Comparison of ENCODE assay signal across 15 mouse cellular contexts in the genomic region with DNA sequence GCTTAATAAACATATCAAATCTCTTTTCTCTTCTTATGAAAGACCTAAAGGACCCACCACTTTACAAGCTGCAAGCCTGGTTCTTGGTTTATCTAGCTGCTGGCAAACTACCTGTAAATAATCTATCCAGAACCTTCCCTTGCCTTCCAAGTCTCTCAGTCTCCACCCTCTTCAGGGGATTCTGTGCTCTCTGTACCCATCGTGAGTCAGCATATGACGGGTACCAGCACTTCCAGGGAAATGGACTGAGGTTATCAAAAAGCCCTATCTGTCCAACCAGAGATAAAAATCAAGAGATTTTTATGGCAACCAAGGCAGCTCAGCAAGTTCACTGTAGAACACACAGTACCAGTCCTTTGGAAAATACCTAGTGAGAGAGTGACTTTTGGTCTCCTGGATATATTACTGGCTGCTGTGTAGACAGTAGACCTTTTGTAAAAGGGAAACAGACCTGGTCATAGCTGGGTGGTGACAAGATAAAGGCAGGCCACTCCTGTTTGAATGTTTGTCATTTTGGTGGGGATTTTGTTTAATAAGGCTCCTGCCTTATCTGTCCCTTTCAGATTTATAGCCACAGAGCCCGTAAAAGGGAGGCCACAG.
"Had no signal": no experiment of that assay in that cellular context is flagged by ENCODE, and none has a peak within 500 bp of the region (broad histone marks: within the 10 kb centered on the region; RNA-seq: fewer than 3 reads in every experiment).

No protein-coding gene starts in this region.

- H3K4me1 ChIP-seq: neural tube, embryonic 13.5 days; stomach, embryonic 15.5 days had no signal

- H3K9me3 ChIP-seq: limb, embryonic 12.5 days; midbrain, embryonic 10.5 days; neural tube, embryonic 13.5 days; stomach, embryonic 15.5 days had no signal

- H3K27ac ChIP-seq: kidney, postnatal 0 days; limb, embryonic 12.5 days; liver, embryonic 14.5 days; midbrain, embryonic 10.5 days; neural tube, embryonic 13.5 days; stomach, embryonic 15.5 days had no signal

- H3K36me3 ChIP-seq: limb, embryonic 12.5 days; midbrain, embryonic 10.5 days; neural tube, embryonic 13.5 days; stomach, embryonic 15.5 days had no signal

- H3K27me3 ChIP-seq: limb, embryonic 12.5 days; neural tube, embryonic 13.5 days; stomach, embryonic 15.5 days had no signal

- H3K9ac ChIP-seq: limb, embryonic 12.5 days; liver, embryonic 14.5 days; neural tube, embryonic 13.5 days; stomach, embryonic 15.5 days had no signal

- H3K4me3 ChIP-seq: limb, embryonic 12.5 days; midbrain, embryonic 10.5 days; neural tube, embryonic 13.5 days; stomach, embryonic 15.5 days had no signal

- ATAC-seq: lung, postnatal 0 days had no signal

- H3K4me2 ChIP-seq: limb, embryonic 12.5 days; neural tube, embryonic 13.5 days; stomach, embryonic 15.5 days had no signal

- DNase-seq: kidney, adult 8-10 months; liver; lung, adult 2 months; lung, postnatal 36 days; midbrain, embryonic 14.5 days; retina, postnatal 1 day; right cerebral cortex, postnatal 4 days; thymus, postnatal 4 days had no signal
